Mouse (Mus musculus) liver, embryonic 13.5 days (tissue): Measurements from ENCODE around the gene Gmfg. TPM values are rescaled to one million over a fixed set of nuclear protein-coding genes. Genes with fewer than 3 reads are reported as not detected.

Experiments used
- ATAC-seq: fragments of 200-750 bp; cut with Nextera tagmentation; 2 replicates; pipeline ENCODE4 v1.8.0; 2017; ENCODE audit warnings: low read depth, mild to moderate bottlenecking, moderate number of reproducible peaks, moderate library complexity
- DNase-seq: peaks from one replicate; pipeline ENCODE4 v3.0.0; 2022
- H3K27ac ChIP-seq: fragments of 300-500 bp; sonication (generic); 2 replicates; pipeline ENCODE4 v1.5.1; 2015; ENCODE audit warnings: moderate library complexity, mild to moderate bottlenecking, inconsistent platforms
- H3K27me3 ChIP-seq: fragments of 300-500 bp; sonication (generic); 2 replicates; pipeline ENCODE4 v1.6.1; 2015; ENCODE audit warnings: mild to moderate bottlenecking, inconsistent platforms
- H3K36me3 ChIP-seq: fragments of 300-500 bp; sonication (generic); 2 replicates; pipeline ENCODE4 v1.6.1; 2015; ENCODE audit warnings: mild to moderate bottlenecking, inconsistent platforms
- H3K4me1 ChIP-seq: fragments of 300-500 bp; sonication (generic); replicated peaks from 2 replicates; pipeline ENCODE4 v1.6.1; 2015; ENCODE audit warnings: inconsistent platforms
- H3K4me2 ChIP-seq: fragments of 300-500 bp; sonication (generic); 2 replicates; pipeline ENCODE4 v1.6.1; 2015; ENCODE audit warnings: inconsistent platforms, mild to moderate bottlenecking, moderate library complexity
- H3K4me3 ChIP-seq: fragments of 300-500 bp; sonication (generic); replicated peaks from 2 replicates; pipeline ENCODE4 v1.5.1; 2015; ENCODE audit warnings: mild to moderate bottlenecking, inconsistent platforms
- H3K9ac ChIP-seq: fragments of 300-500 bp; sonication (generic); 2 replicates; pipeline ENCODE4 v1.6.1; 2015; ENCODE audit warnings: mild to moderate bottlenecking, inconsistent platforms
- H3K9me3 ChIP-seq: fragments of 300-500 bp; sonication (generic); replicated peaks from 2 replicates; pipeline ENCODE4 v1.6.1; 2016; ENCODE audit warnings: inconsistent platforms
- whole genome bisulfite sequencing: fragments of 180-500 bp; shearing (Covaris S2); methylation state at CpG from one replicate; pipeline ENCODE4 v1.1.7; 2015; ENCODE audit not compliant: insufficient replicate concordance; 5-methylcytosine and 5-hydroxymethylcytosine counted together
- polyA plus RNA-seq: library from polyadenylated mRNA; unstranded; fragments of >200 nt; fragmentation: Nextera tagmentation; extraction: Ambion mirVana; gene quantifications from 2 replicates; pipeline ENCODE4 v1.2.1, GENCODE M21; 2015

Gene Gmfg
- polyA plus RNA-seq, 1 experiment from 2014 or later: 32.9 TPM

GRCm38 (mm10) chr7:28460361-28460760 is 23.1 kb downstream of the Gmfg start:
- no peak overlapping the region for H3K4me3 ChIP-seq
- no peak overlapping the region for H3K27ac ChIP-seq
- DNase-seq (no peak), ATAC-seq (no peak)
- H3K27me3 ChIP-seq: no peaks in the 10 kb centered on the region
- H3K9me3 ChIP-seq: no peaks in the 10 kb centered on the region
- no peaks in the 10 kb centered on the region; the same call in 1 of the 2 replicates for H3K4me1 ChIP-seq
- no peak overlapping the region for H3K9ac ChIP-seq
- whole genome bisulfite sequencing: 64% methylated on average over 5 of the region's 5 CpGs
- H3K36me3 ChIP-seq: peaks cover 4% of the 10 kb centered on the region; the same call in 1 of the 2 replicates
- no peak overlapping the region for H3K4me2 ChIP-seq

GRCm38 (mm10) chr7:28462769-28463168 is 25.5 kb downstream of the Gmfg start:
- DNase-seq (no peak), ATAC-seq (no peak)
- peaks cover 10% of the 10 kb centered on the region for H3K4me1 ChIP-seq
- H3K36me3 ChIP-seq: peaks cover 4% of the 10 kb centered on the region; the same call in 1 of the 2 replicates
- H3K4me3 ChIP-seq: no peak overlapping the region
- no peak overlapping the region for H3K27ac ChIP-seq
- H3K4me2 ChIP-seq: no peak overlapping the region
- H3K9me3 ChIP-seq: no peaks in the 10 kb centered on the region
- 55% methylated on average over 2 of the region's 2 CpGs for WGBS
- H3K27me3 ChIP-seq: peaks cover 17% of the 10 kb centered on the region
- H3K9ac ChIP-seq: no peak overlapping the region

GRCm38 (mm10) chr7:28464416-28465212 is 27.4 kb downstream of the Gmfg start:
- Histone ChIP-seq H3K4me3 (no peak overlapping the region), H3K4me1 (peaks cover 10% of the 10 kb centered on the region), H3K27ac (no peak overlapping the region), H3K9ac (no peak overlapping the region), H3K4me2 (0 out of 2 replicates have a peak overlapping the region, but pooled peaks have one; percentile 19), H3K36me3 (no peaks in the 10 kb centered on the region; the same call in 1 of the 2 replicates), H3K27me3 (peaks cover 25% of the 10 kb centered on the region), H3K9me3 (no peaks in the 10 kb centered on the region)
- ATAC-seq: peak; percentile 43; the same call in 1 of the 2 replicates
- DNase-seq: peak; percentile 34
- 44% methylated on average over 10 of the region's 10 CpGs for WGBS

GRCm38 (mm10) chr7:28466721-28467212 is 29.5 kb downstream of the Gmfg start:
- Histone ChIP-seq H3K4me1 (peaks cover 10% of the 10 kb centered on the region), H3K9me3 (no peaks in the 10 kb centered on the region), H3K4me2 (peak overlapping the region; percentile 75), H3K27ac (no peak overlapping the region), H3K9ac (peak overlapping the region; percentile 36), H3K36me3 (no peaks in the 10 kb centered on the region), H3K27me3 (peaks cover 25% of the 10 kb centered on the region), H3K4me3 (peak overlapping the region; percentile 55)
- 48% methylated on average over 40 of the region's 40 CpGs for WGBS
- DNase-seq: no peak
- no peak for ATAC-seq

GRCm38 (mm10) chr7:28467213-28467751 is 30.0 kb downstream of the Gmfg start:
- Histone ChIP-seq H3K27me3 (peaks cover 25% of the 10 kb centered on the region), H3K9me3 (no peaks in the 10 kb centered on the region), H3K4me2 (peak overlapping the region; percentile 75), H3K4me1 (peaks cover 10% of the 10 kb centered on the region), H3K27ac (no peak overlapping the region), H3K4me3 (peak overlapping the region; percentile 55), H3K9ac (peak overlapping the region; percentile 36), H3K36me3 (no peaks in the 10 kb centered on the region)
- 2% methylated on average over 60 of the region's 63 CpGs for WGBS
- ATAC-seq (peak; percentile 63; the same call in 1 of the 2 replicates), DNase-seq (peak; percentile 34)

- Histone ChIP-seq H3K27me3 (no peaks in the 10 kb centered on the region), H3K9me3 (no peaks in the 10 kb centered on the region), H3K4me2 (no peak overlapping the region), H3K4me3 (no peak overlapping the region), H3K9ac (no peak overlapping the region), H3K4me1 (no peaks in the 10 kb centered on the region), H3K27ac (no peak overlapping the region), H3K36me3 (no peaks in the 10 kb centered on the region)
- no peak for ATAC-seq
- 68% methylated on average over 6 of the region's 6 CpGs for WGBS
- no peak for DNase-seq
Measured at GRCm38 (mm10) chr7:28476191-28476590, 38.9 kb downstream of the Gmfg start.

- H3K36me3 ChIP-seq: no peaks in the 10 kb centered on the region
- H3K4me3 ChIP-seq: no peak overlapping the region
- H3K4me2 ChIP-seq: no peak overlapping the region
- H3K9me3 ChIP-seq: no peaks in the 10 kb centered on the region
- 76% methylated on average over 5 of the region's 5 CpGs for WGBS
- H3K27me3 ChIP-seq: no peaks in the 10 kb centered on the region
- no peak overlapping the region for H3K27ac ChIP-seq
- H3K4me1 ChIP-seq: no peaks in the 10 kb centered on the region
- no peak for ATAC-seq
- H3K9ac ChIP-seq: no peak overlapping the region
- no peak for DNase-seq
Measured at GRCm38 (mm10) chr7:28477363-28477762, 40.1 kb downstream of the Gmfg start.

GRCm38 (mm10) chr7:28478854-28479253 is 41.6 kb downstream of the Gmfg start:
- Histone ChIP-seq H3K4me2 (no peak overlapping the region), H3K4me1 (no peaks in the 10 kb centered on the region), H3K36me3 (no peaks in the 10 kb centered on the region), H3K9ac (no peak overlapping the region), H3K27me3 (no peaks in the 10 kb centered on the region), H3K27ac (no peak overlapping the region), H3K9me3 (no peaks in the 10 kb centered on the region), H3K4me3 (no peak overlapping the region)
- no peak for DNase-seq
- 7% methylated on average over 8 of the region's 8 CpGs for WGBS
- ATAC-seq: no peak

GRCm38 (mm10) chr7:28482854-28483253 is 45.6 kb downstream of the Gmfg start:
- Histone ChIP-seq H3K9me3 (no peaks in the 10 kb centered on the region), H3K9ac (no peak overlapping the region), H3K36me3 (no peaks in the 10 kb centered on the region), H3K4me1 (peaks cover 2% of the 10 kb centered on the region), H3K27me3 (peaks cover 8% of the 10 kb centered on the region), H3K4me2 (no peak overlapping the region), H3K27ac (no peak overlapping the region), H3K4me3 (no peak overlapping the region)
- 78% methylated on average over 11 of the region's 11 CpGs for WGBS
- DNase-seq: no peak
- ATAC-seq: no peak

GRCm38 (mm10) chr7:28484192-28484591 is 46.9 kb downstream of the Gmfg start:
- no peak for ATAC-seq

GRCm38 (mm10) chr7:28488030-28488491 is 50.8 kb downstream of the Gmfg start:
- Histone ChIP-seq H3K9ac (no peak overlapping the region), H3K27ac (no peak overlapping the region), H3K4me1 (peaks cover 10% of the 10 kb centered on the region), H3K27me3 (peaks cover 13% of the 10 kb centered on the region), H3K4me3 (no peak overlapping the region), H3K4me2 (peak overlapping the region; percentile 30), H3K9me3 (no peaks in the 10 kb centered on the region), H3K36me3 (no peaks in the 10 kb centered on the region)
- DNase-seq: no peak
- ATAC-seq: no peak
- 9% methylated on average over 16 of the region's 16 CpGs for WGBS

More at GRCm38 (mm10) chr7:28484192-28484591, 46.9 kb downstream of the Gmfg start:
- H3K4me2 ChIP-seq: no peak overlapping the region
- no peak overlapping the region for H3K27ac ChIP-seq
- 28% methylated on average over 4 of the region's 4 CpGs for WGBS
- H3K9ac ChIP-seq: no peak overlapping the region
- DNase-seq: no peak
- H3K4me3 ChIP-seq: no peak overlapping the region
- H3K4me1 ChIP-seq: peaks cover 5% of the 10 kb centered on the region
- no peaks in the 10 kb centered on the region for H3K36me3 ChIP-seq
- H3K9me3 ChIP-seq: no peaks in the 10 kb centered on the region
- peaks cover 13% of the 10 kb centered on the region for H3K27me3 ChIP-seq
